Mouse (Mus musculus) adrenal gland (tissue): ENCODE measurements at regions not wholly inside any gene's neighbourhood (a gene's known extent, or its start where the extent isn't known, plus 50 kb on each side); places are given as distances from the start of the nearest gene placed in this dataset.

ENCODE experiments used
- intact Hi-C: fragments of 180-260 bp; cut with DNase I; formaldehyde crosslinking; loops from one replicate; pipeline ENCODE4 v1.15.1; 2025

DNA sequence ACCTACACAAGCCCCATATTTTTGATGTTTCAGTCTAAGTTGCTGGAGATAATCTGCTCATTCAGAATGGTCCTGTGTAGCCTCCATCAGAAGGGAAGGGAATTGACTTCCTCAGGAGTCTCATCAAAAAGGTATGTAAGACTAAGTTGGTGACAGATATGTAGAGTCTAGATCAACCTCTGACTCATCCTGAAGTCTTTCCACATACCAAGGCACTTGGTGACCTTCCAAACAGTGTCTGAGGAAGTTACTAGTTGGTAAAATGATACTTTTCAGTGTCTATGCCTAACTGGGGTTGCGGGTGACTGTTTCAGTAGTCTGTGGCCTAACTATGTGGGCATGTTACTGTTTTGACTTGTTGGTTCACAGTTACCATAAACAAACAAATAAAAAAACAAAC lies 133.0 kb upstream of the Plcb4 start:
- intact Hi-C loops: no loop called here

DNA sequence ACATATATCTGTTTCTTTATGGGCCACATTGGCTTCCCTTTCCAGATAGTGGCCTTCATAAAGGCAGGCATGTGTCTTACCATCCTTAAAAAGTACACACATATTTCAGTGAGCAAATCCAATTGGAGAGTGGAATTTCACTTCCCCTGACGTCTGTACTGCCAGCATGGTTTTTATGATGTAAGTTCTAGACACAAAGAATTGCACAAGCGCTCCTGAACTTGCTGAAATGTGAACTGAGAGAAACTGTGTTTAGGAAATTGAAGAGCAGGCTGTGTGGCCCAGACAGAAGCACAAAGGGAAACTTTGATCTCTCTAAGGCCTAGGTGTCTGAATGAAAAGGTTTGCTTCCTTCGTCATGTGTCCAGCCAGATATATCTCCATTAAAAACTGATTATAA lies 129.2 kb upstream of the Plcb4 start:
- intact Hi-C loops: no loop called here

DNA sequence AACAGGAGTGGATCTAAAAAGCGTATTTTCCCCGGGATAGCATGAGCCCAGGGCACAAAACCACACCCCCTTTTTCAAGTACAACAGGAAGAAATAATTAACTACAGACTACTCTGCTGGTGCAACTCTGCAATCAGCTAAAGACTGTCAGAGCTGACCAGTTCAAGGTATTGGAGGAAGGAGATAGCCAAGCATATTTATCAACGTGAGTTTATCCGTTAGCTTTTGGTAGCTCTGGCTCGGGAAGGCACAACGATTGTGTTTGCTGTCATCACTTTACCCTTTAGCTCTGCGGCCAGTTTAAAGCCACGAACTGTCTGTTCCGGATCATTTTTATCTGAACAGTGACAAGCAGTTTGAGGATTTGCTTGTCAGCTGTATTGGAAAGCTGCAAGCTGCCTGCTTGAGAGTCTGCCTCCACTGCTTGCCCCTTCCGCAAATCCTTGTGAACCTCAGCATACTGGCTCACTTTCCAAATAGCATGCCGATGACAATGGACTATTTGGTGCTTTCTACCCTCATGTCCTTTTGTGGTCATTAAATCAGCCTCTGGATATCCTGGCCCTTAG lies 122.4 kb upstream of the Plcb4 start:
- intact Hi-C loops: no loop called here

DNA sequence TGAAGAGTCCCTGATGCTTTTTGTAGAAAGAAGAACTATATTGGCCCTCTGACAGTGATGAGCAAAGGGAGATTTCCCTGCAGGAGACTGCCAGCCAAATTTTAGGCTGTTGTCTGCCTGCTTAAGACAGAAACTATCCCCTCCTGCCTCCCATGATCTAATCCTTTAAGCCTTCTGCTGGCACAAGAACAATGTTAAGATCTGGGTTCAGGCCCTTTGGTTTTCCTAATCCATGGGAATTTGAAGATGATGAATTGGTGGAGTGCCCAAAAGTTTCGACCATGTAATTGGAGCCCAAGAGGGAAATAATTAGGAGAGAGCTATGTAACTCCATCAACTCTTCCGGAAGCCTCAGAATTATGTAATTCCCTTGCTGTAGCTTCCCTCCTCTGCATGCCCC lies 120.8 kb upstream of the Plcb4 start:
- intact Hi-C loops: no loop called here

DNA sequence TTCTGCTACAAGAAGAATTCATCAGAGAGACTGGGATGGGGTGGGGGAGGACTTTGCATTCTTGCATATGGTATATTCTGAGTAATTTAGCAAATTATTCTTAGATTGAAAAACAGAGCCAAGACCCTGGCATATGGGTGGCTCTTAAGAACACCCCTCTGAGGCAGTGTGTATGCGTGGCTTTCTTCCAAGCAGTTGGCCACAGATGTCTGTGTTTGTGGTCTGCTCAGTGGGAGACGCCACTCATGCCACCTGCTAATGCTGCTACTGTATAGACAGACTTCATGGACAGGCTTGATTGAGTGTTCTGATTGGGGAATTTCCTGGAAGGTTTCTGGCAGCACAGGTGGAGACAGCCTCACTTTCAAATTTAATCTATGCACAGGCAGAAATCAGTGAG lies 117.8 kb upstream of the Plcb4 start:
- intact Hi-C loops: no loop called here

DNA sequence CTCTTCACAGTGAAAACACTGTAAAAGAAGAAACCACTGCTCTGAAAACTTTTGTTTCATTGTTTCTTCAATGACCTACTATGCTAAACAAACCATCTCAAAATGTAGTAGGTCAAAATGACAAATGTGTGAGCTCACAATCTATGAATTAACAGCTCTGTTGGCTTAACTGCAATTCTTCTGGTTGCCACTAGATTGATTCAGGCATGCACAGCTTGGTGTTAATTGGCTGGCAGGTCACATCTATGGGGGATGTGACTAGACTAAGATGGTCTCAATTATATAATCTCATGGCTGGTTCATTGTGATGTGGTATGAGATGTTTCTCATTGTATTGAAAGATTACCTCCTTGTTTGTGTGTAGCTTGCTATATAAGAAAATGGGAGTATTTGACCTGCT lies 116.9 kb upstream of the Plcb4 start:
- intact Hi-C loops: no loop called here

DNA sequence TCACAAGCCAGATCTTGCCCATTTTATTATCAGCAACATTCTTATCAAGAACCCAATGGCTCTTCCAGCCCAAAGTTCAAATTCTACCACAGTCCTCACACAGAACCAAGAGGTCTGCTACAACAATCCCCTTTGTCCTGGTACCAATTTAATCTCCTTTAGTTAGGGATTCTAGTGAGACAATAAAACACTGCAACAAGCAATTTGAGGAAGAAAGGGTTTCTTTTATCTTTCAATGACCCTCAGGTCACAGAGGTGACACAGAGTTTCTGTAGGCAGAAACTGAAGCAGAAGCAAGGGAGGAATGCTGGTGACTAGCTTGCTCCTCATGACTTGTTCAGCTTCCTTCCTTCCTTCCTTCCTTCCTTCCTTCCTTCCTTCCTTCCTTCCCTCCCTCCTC lies 113.9 kb upstream of the Plcb4 start:
- intact Hi-C loops: no loop called here

DNA sequence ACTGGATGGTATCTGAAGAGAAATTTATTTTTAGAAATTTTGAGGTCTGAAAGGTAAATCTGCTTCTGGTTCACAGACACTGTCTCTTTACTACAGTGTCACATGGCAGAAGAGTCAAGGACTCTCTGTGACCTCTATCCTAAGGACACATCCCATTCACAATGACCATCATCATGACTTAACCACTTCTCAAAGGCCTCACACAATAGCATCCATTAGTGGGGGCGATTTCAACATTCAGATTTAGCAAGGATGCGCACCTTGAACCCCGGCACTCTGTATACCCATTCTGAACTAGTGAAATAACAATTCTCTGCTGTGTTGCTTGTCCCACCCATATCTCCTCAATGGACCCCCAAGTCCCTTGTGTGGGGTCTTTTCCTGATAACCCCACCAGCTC lies 110.8 kb upstream of the Plcb4 start:
- intact Hi-C loops: no loop called here

DNA sequence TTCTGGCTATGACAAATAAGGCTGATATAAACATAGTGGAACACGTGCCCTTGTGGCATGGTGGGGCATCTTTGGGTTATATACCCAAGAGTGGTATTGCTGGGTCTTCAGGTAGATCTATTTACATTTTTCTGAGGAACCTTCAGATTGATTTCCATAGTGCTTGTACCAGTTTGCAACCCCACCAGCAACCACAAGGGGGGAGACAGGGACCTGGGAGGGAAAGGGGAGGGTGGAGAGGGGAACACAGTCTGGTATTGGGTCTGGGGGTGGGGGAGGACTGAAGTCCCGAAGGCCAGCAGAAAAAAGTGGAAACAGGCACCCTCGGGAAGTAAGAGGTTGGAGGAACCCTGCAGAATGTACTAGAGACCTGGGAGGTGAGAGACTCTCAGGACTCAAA lies 105.8 kb upstream of the Plcb4 start:
- intact Hi-C loops: no loop called here

DNA sequence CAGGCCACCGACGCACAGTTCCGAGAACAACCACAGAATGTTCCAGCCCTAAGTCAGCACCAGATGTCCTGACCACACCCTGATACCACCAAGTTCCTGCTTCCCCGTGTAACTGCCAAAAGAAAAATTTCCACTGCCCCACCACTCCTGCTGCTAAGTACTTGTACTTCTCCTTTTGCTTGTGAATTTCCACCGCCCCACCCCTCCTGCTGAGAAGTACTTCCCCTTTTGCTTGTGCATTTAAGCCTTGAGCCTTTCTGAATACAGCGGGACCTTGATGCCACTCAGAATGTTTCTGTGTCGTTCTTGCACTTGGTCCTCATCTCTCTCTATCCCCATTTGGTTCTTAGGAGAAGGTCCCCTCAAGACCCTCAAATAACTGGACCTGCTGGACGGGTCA lies 100.8 kb upstream of the Plcb4 start:
- intact Hi-C loops: loop anchor here (5.0 kb wide), 1 partner anchor 149 kb away; no protein-coding TSS in a partner anchor

DNA sequence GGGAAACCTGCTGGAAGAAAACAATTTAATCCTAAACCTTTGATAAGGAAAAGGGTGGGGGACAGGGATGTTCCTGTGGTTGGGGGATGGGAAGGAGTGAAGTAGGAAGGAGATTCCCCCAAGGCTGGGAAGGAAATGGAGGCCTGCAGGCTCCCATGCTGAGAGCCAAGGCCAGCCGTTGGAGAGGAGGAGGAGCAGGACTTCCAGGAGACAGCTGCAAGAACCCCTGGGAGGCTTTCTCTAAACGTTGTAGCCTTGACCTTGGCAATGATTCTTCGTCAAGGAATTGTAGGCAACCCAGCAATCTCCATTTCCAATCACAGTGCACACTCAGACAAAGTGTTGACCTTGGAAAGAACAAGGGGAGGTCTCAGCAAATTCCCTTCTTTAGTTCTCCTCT lies 99.5 kb upstream of the Plcb4 start:
- intact Hi-C loops: loop anchor here (5.0 kb wide), 1 partner anchor 148 kb away; no protein-coding TSS in a partner anchor

DNA sequence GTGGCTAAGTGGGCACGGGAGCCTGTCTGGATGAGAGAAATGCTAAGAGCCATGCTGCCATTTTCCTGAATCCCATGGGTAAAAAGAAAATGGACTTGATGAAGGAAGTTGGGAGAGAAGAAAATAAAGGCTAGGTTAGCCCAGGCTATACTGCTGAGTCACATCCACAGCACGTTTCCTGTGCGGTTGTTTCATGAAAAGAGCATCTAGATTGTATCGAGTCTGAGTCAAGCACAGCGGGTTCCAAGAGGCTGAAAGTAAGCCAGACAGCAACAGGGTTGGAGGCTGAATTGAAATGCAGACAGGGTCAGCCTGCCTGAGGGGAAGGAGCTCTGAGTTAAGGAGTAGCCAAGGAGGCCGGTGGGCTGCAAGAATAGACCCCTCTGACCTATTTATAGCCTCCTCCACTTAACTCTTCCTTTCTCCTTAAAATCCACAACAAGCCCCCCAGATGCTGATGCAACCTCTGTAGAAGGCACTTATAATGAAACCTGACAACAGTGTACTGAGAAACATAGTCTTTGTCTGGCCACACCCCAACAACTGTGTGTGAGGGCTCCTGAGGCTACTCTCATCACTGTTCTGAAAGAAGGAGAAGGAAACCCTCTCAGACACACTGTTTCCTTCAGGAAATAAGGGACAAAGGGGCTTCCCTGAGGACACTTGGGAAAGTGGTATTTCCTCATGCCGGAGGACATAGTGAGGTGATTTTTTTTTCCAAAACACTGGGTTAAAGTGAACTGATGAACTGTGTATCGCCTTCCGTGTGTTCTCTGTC lies 98.7 kb upstream of the Plcb4 start:
- intact Hi-C loops: loop anchor here (5.0 kb wide), 3 partner anchors 97 to 367 kb away; partner anchors contain the start of gene Plcb4

DNA sequence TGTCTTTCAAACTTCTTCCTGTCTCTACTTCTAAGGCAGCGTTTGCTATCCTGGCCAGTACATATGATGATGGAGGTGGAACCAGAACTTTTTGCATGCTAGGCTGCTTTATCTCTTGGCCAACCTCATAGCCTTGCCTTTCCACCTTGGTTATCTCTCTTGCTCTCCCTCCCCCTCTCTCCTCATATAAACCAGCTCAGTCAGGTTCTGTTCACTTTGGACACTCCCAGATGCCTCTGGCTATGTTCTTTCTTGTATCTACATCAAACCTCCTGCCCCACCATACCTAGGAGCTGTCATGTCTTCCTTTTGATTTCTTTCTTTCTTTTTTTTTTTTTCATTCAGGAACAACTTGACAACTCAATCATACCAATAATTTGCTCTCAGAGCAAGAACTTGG lies 98.0 kb upstream of the Plcb4 start:
- intact Hi-C loops: loop anchor here (5.0 kb wide), 2 partner anchors 96 to 366 kb away; partner anchors contain the start of gene Plcb4

DNA sequence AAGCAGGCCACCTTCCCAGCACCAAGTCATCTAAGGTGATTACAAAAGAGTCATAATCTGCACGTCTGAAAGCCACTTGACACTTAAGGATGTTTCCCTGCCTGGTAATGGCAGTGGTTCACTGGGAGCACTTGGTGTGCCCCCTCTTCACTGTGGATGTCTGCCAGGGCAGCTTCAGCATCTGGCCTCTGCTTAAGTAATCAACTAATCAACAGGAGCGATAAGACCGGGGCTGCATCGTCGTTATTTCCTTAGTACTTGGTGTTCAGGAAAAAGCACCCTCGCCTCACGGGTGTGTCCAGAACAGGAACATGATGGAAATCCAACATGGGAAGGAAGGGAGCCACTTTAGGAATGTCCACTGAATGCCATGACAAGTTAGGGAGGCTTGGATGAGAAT lies 97.1 kb upstream of the Plcb4 start:
- intact Hi-C loops: loop anchor here (5.0 kb wide), 2 partner anchors 96 to 366 kb away; partner anchors contain the start of gene Plcb4

DNA sequence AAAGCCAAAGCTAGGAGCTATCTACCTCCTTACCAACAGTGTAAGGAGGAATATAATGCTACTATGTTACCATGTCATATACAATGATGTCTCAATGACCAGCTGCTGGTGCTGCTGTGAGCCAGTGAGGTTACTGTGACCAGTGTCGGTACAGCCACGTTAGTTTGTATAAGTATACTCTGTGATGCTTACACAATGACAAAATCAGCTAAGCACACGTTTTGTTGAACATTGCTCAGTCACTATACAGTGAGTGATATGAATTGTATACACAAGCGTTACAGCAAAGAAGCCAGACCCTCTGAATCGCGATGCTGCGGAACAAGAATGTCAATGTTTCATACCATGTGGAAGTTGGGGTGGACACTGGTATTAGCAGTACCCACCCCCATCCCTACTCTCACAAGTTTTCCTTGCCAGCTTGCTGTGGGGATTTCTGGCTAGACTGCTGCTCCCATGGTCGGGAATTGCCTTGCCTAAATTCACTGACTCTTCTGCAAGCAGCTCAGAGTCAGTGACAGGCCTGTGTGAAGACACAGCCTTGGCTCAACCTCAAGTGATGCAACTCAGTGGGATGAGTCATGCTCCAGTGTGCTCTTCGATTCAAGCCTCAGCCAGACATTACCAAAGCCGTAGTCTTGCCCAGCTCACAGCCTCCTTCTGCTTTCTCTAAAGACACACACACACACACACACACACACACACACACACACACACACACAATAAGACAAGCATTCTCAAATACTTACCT lies 96.5 kb upstream of the Plcb4 start:
- intact Hi-C loops: loop anchor here (5.0 kb wide), 2 partner anchors 95 to 365 kb away; partner anchors contain the start of gene Plcb4

DNA sequence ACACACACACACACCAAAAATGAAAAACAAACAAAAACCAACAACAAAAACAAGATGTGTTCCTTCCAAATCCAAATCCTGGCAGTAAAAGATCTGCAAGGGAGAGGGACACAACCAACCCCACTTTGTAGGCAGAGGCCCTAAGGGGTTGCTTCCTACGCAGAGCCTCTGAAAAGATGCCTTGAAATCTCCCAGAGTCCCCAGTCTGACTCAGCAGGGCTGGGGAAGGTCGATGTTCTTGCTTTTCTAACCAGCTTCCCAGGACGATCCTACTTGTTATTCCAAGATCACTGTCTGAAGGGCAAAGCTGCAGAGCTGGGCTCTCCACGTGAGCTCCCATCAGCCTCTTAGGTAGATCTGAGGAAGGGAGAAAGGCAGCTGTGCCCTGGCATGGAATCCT lies 94.6 kb upstream of the Plcb4 start:
- intact Hi-C loops: loop anchor here (5.0 kb wide), 2 partner anchors 93 to 363 kb away; partner anchors contain the start of gene Plcb4

DNA sequence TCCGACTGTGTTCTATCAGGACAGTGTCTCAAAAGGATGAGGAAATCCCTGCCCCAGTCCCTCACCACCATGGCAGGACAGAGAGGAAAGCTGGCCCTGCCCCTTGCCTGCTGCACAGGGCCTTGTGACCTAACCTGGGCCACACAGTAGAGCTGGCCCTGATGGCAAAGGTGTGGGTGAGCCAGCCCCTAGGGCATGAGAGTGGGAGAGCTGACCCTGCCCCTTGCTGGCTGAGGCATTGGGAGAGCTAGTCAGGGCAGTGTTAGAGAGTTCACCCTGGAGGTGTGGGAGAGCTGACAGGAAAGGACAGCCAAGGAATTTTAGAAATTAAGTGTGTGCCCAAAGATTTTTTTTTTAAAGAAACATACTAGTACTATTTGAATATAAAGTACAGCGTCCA lies 90.5 kb upstream of the Plcb4 start:
- intact Hi-C loops: no loop called here

DNA sequence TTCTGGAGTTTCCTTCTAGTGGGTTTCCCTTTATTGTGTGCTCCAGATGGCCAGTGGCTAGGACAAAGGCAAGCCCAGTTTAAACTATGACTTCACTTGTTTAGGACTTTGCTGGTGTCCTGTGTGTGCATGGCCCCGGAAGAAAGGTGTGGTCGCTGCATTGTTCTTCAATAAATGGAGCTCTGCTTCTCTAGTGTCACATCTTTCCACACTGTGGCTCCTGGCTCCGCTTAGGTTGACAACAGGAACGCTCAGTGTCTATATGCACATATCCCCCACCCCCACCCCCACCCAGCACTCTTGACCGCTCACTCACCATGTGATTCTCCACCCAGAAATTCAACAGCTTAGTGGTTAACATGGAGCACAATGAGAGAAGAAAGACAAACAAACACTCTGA lies 87.2 kb upstream of the Plcb4 start:
- intact Hi-C loops: no loop called here

DNA sequence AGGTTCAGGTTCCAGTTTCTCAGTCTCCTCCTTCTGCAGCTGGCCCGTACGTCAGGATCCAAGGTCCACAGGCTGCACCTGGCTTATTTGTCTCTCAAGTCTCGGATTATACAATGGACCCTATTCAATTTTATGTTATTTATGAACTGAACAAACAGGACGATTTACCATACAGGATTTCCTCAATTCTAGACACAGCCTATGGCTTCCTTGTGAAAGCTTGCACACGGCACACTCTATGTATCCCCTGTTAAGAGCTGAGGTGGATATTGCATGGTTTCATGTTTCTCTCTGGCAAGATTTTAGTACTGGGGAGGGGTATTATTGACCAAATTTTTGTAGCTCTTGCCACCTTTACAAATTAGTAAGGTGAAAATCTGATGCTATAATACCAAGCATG lies 81.6 kb upstream of the Plcb4 start:
- intact Hi-C loops: no loop called here

DNA sequence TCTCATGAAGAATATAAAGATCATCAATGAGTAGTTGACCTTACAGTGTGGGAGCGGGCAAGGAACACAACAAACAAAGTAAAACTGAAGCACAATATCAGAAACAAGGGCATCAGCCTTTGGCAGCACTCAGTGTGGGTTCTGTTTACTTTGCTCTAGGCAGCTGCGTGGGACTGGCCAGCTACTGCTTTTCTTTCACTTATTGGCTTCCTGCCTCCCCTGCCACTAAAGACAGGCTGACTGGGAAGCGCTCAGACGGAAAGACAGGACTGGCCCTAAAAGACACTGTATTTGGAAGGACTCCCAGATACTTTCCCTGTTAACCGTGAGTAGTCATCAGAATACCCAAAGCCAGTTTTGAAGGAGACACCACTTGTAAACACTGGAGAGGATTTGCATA lies 80.7 kb upstream of the Plcb4 start:
- intact Hi-C loops: no loop called here

DNA sequence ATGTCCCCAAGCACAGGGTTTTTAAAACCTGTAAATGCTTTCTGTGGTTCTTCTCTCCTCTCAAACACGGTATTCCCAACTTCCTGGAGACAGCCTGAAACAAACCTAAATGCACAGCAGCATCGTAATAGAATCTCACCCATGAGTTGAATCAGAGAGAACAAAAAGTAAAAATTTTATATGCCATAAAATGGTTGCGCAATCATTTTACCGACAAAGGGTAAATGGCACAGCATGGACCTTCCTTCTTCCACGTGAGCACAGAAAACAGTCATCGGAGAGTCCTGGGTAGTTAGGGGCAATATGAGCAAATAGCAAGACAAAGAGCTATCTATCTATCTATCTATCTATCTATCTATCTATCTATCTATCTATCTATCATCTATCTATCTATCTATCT lies 79.3 kb upstream of the Plcb4 start:
- intact Hi-C loops: no loop called here

DNA sequence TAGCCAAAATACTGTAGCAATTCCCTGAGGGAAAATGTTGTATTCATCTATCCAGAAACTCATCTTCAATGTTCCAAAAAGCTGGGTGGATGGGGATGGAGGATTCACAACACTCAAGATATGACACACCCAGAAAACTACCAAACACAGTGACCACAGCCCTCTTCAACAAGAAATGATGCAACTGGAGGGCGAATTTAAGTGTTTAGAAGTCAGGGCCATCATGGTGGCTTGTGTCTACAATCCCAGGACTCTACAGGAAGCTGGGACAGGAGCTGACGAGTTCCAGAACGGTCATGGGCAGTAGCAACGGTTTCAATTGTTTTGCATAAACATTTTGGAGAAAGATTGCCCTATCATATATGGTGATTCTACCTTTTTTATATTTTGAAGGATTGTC lies 78.8 kb upstream of the Plcb4 start:
- intact Hi-C loops: no loop called here
